Mouse (Mus musculus) stomach, embryonic 16.5 days (tissue): Measurements from ENCODE around the gene Lman2l. TPM values are rescaled to one million over a fixed set of nuclear protein-coding genes. Genes with fewer than 3 reads are reported as not detected.
A peak's percentile ranks its signal among the peaks of the same experiment; 100 is the strongest.

Experiments used
- ATAC-seq: fragments of 200-750 bp; cut with Nextera tagmentation; 2 replicates; pipeline ENCODE4 v1.8.0; 2017; ENCODE audit warnings: moderate number of reproducible peaks, moderate TSS enrichment; ENCODE audit not compliant: insufficient read depth, low FRiP score
- H3K27ac ChIP-seq: fragments of 300-500 bp; sonication (generic); 2 replicates; pipeline ENCODE4 v1.5.1; 2014; ENCODE audit warnings: low read length
- H3K27me3 ChIP-seq: fragments of 300-500 bp; sonication (generic); 2 replicates; pipeline ENCODE4 v1.6.1; 2014; ENCODE audit warnings: low read length, control low read depth, mixed read lengths; ENCODE audit not compliant: control insufficient read depth, insufficient read depth
- H3K36me3 ChIP-seq: fragments of 300-500 bp; sonication (generic); 2 replicates; pipeline ENCODE4 v1.6.1; 2014; ENCODE audit warnings: low read length; ENCODE audit not compliant: control insufficient read depth, insufficient read depth
- H3K4me1 ChIP-seq: fragments of 300-500 bp; sonication (generic); 2 replicates; pipeline ENCODE4 v1.6.1; 2014; ENCODE audit warnings: low read length, control low read depth, mixed read lengths; ENCODE audit not compliant: control insufficient read depth, insufficient read depth
- H3K4me2 ChIP-seq: fragments of 300-500 bp; sonication (generic); 2 replicates; pipeline ENCODE4 v1.6.1; 2014; ENCODE audit warnings: low read depth, low read length, mixed read lengths
- H3K4me3 ChIP-seq: fragments of 300-500 bp; sonication (generic); replicated peaks from 2 replicates; pipeline ENCODE4 v1.5.1; 2014; ENCODE audit warnings: mild to moderate bottlenecking, low read length
- H3K9ac ChIP-seq: fragments of 300-500 bp; sonication (generic); 2 replicates; pipeline ENCODE4 v1.6.1; 2014; ENCODE audit warnings: low read length
- H3K9me3 ChIP-seq: fragments of 300-500 bp; sonication (generic); replicated peaks from 2 replicates; pipeline ENCODE4 v1.6.1; 2016; ENCODE audit warnings: low read length, control low read depth; ENCODE audit not compliant: control insufficient read depth
- WGBS: fragments of 180-500 bp; shearing (Covaris S2); extraction: QIAGEN DNeasy Blood & Tissue Kit; methylation state at CpG from one replicate; pipeline ENCODE4 v1.1.7; 2014; 5-methylcytosine and 5-hydroxymethylcytosine counted together
- polyA plus RNA-seq: library from polyadenylated mRNA; unstranded; fragments of >200 nt; fragmentation: Nextera tagmentation; extraction: Ambion mirVana; gene quantifications from 2 replicates; pipeline ENCODE4 v1.2.1, GENCODE M21; 2015

The Lman2l gene
- polyA plus RNA-seq, 1 experiment from 2014 or later: 37.8 TPM

- 55% methylated on average over 5 of the region's 5 CpGs for WGBS
- H3K9ac ChIP-seq: no peak overlapping the region
- H3K27me3 ChIP-seq: no peaks in the 10 kb centered on the region
- H3K36me3 ChIP-seq: no peaks in the 10 kb centered on the region
- H3K27ac ChIP-seq: no peak overlapping the region
- H3K4me3 ChIP-seq: no peak overlapping the region
- no peak overlapping the region for H3K4me2 ChIP-seq
- ATAC-seq: no peak
- H3K9me3 ChIP-seq: no peaks in the 10 kb centered on the region
- peaks cover 5% of the 10 kb centered on the region for H3K4me1 ChIP-seq
These were observed 22.4 kb upstream of the Lman2l start for GRCm38 (mm10) chr1:36467446-36467845.

- H3K27me3 ChIP-seq: no peaks in the 10 kb centered on the region
- no peak overlapping the region for H3K27ac ChIP-seq
- H3K4me1 ChIP-seq: no peaks in the 10 kb centered on the region
- no peaks in the 10 kb centered on the region for H3K9me3 ChIP-seq
- no peaks in the 10 kb centered on the region for H3K36me3 ChIP-seq
- H3K9ac ChIP-seq: no peak overlapping the region
- WGBS: 28% methylated on average over 4 of the region's 4 CpGs
- ATAC-seq: no peak
- no peak overlapping the region for H3K4me2 ChIP-seq
- H3K4me3 ChIP-seq: no peak overlapping the region
These were observed 20.6 kb upstream of the Lman2l start for GRCm38 (mm10) chr1:36465641-36466160.

GRCm38 (mm10) chr1:36461829-36462228 is 16.8 kb upstream of the Lman2l start:
- Histone ChIP-seq H3K27me3 (no peaks in the 10 kb centered on the region), H3K9me3 (no peaks in the 10 kb centered on the region), H3K9ac (no peak overlapping the region), H3K4me3 (no peak overlapping the region), H3K36me3 (no peaks in the 10 kb centered on the region), H3K4me2 (no peak overlapping the region), H3K4me1 (0 out of 2 replicates have a peak, but pooled peaks cover 2% of the 10 kb centered on the region), H3K27ac (no peak overlapping the region)
- WGBS: 37% methylated on average over 2 of the region's 2 CpGs
- no peak for ATAC-seq

GRCm38 (mm10) chr1:36458169-36458568 is 13.1 kb upstream of the Lman2l start:
- no peak for ATAC-seq
- 72% methylated on average over 5 of the region's 5 CpGs for WGBS
- H3K9ac ChIP-seq: no peak overlapping the region

GRCm38 (mm10) chr1:36457388-36458014 is 12.4 kb upstream of the Lman2l start:
- 0 out of 2 replicates have a peak, but pooled peaks cover 2% of the 10 kb centered on the region for H3K4me1 ChIP-seq
- H3K4me3 ChIP-seq: no peak overlapping the region
- ATAC-seq: no peak
- H3K9me3 ChIP-seq: peaks cover 3% of the 10 kb centered on the region; the same call in 1 of the 2 replicates
- H3K27ac ChIP-seq: 0 out of 2 replicates have a peak overlapping the region, but pooled peaks have one; percentile 36
- H3K27me3 ChIP-seq: no peaks in the 10 kb centered on the region
- H3K9ac ChIP-seq: no peak overlapping the region
- WGBS: 15% methylated on average over 7 of the region's 7 CpGs
- H3K36me3 ChIP-seq: no peaks in the 10 kb centered on the region
- H3K4me2 ChIP-seq: no peak overlapping the region

More at GRCm38 (mm10) chr1:36458169-36458568, 13.1 kb upstream of the Lman2l start:
- H3K9me3 ChIP-seq: peaks cover 3% of the 10 kb centered on the region; the same call in 1 of the 2 replicates
- no peak overlapping the region for H3K4me3 ChIP-seq
- H3K27me3 ChIP-seq: no peaks in the 10 kb centered on the region
- H3K4me2 ChIP-seq: no peak overlapping the region
- H3K4me1 ChIP-seq: 0 out of 2 replicates have a peak, but pooled peaks cover 2% of the 10 kb centered on the region
- H3K36me3 ChIP-seq: no peaks in the 10 kb centered on the region
- H3K27ac ChIP-seq: no peak overlapping the region

GRCm38 (mm10) chr1:36454055-36454815 is 9.2 kb upstream of the Lman2l start:
- ATAC-seq: no peak

GRCm38 (mm10) chr1:36446841-36447240 is 1.8 kb upstream of the Lman2l start:
- H3K4me2 ChIP-seq: no peak overlapping the region
- no peak overlapping the region for H3K4me3 ChIP-seq

More at GRCm38 (mm10) chr1:36454055-36454815, 9.2 kb upstream of the Lman2l start:
- no peak overlapping the region for H3K27ac ChIP-seq
- no peaks in the 10 kb centered on the region for H3K27me3 ChIP-seq
- peaks cover 3% of the 10 kb centered on the region; the same call in 1 of the 2 replicates for H3K9me3 ChIP-seq
- 83% methylated on average over 6 of the region's 6 CpGs for WGBS
- H3K4me1 ChIP-seq: 0 out of 2 replicates have a peak, but pooled peaks cover 2% of the 10 kb centered on the region
- no peak overlapping the region for H3K4me3 ChIP-seq
- H3K4me2 ChIP-seq: no peak overlapping the region
- H3K9ac ChIP-seq: no peak overlapping the region
- H3K36me3 ChIP-seq: no peaks in the 10 kb centered on the region

GRCm38 (mm10) chr1:36446106-36446824 is 1.2 kb upstream of the Lman2l start:
- no peak for ATAC-seq
- Histone ChIP-seq H3K9me3 (no peaks in the 10 kb centered on the region), H3K9ac (no peak overlapping the region), H3K4me2 (no peak overlapping the region), H3K4me1 (peaks cover 10% of the 10 kb centered on the region; the same call in 1 of the 2 replicates), H3K4me3 (no peak overlapping the region), H3K27me3 (no peaks in the 10 kb centered on the region), H3K27ac (0 out of 2 replicates have a peak overlapping the region, but pooled peaks have one; percentile 51), H3K36me3 (no peaks in the 10 kb centered on the region)
- WGBS: 84% methylated on average over 5 of the region's 5 CpGs

More at GRCm38 (mm10) chr1:36446841-36447240, 1.8 kb upstream of the Lman2l start:
- H3K27ac ChIP-seq: no peak overlapping the region
- 88% methylated on average over 5 of the region's 5 CpGs for WGBS
- no peak overlapping the region for H3K9ac ChIP-seq
- H3K4me1 ChIP-seq: peaks cover 10% of the 10 kb centered on the region; the same call in 1 of the 2 replicates
- no peaks in the 10 kb centered on the region for H3K27me3 ChIP-seq
- no peaks in the 10 kb centered on the region for H3K9me3 ChIP-seq
- no peak for ATAC-seq
- no peaks in the 10 kb centered on the region for H3K36me3 ChIP-seq
